Mouse (Mus musculus) forebrain, embryonic 14.5 days (tissue): ENCODE data around the gene Oxgr1. TPM values are rescaled to one million over a fixed set of nuclear protein-coding genes. Genes with fewer than 3 reads are reported as not detected.

ENCODE experiments used
- ATAC-seq: fragments of 200-750 bp; cut with Nextera tagmentation; 2 replicates; pipeline ENCODE4 v1.8.0; 2017; ENCODE audit warnings: mild to moderate bottlenecking, moderate library complexity
- DNase-seq: peaks from one replicate; pipeline ENCODE4 v3.0.0-alpha.2; 2015; ENCODE audit warnings: low spot score
- H3K27ac ChIP-seq: fragments of 300-500 bp; sonication (generic); 2 replicates; pipeline ENCODE4 v1.5.1; 2014; ENCODE audit warnings: low read depth, mild to moderate bottlenecking, control low read depth, low read length, moderate library complexity
- H3K27me3 ChIP-seq: fragments of 300-500 bp; sonication (generic); replicated peaks from 2 replicates; pipeline ENCODE4 v1.6.1; 2014; ENCODE audit warnings: low read length, control low read depth, mixed read lengths; ENCODE audit not compliant: control insufficient read depth, insufficient read depth
- H3K36me3 ChIP-seq: fragments of 300-500 bp; sonication (generic); 2 replicates; pipeline ENCODE4 v1.6.1; 2014; ENCODE audit warnings: low read length, control low read depth; ENCODE audit not compliant: control insufficient read depth, insufficient read depth
- H3K4me1 ChIP-seq: fragments of 300-500 bp; sonication (generic); 2 replicates; pipeline ENCODE4 v1.6.1; 2014; ENCODE audit warnings: antibody characterized with exemption, low read length, control low read depth; ENCODE audit not compliant: control insufficient read depth, insufficient read depth
- H3K4me2 ChIP-seq: fragments of 300-500 bp; sonication (generic); 2 replicates; pipeline ENCODE4 v1.6.1; 2014; ENCODE audit warnings: mild to moderate bottlenecking, control low read depth, low read length
- H3K4me3 ChIP-seq: fragments of 300-500 bp; sonication (generic); 2 replicates; pipeline ENCODE4 v1.5.1; 2014; ENCODE audit warnings: low read depth, low read length, control low read depth
- H3K9ac ChIP-seq: fragments of 300-500 bp; sonication (generic); 2 replicates; pipeline ENCODE4 v1.6.1; 2014; ENCODE audit warnings: mild to moderate bottlenecking, low read length, control low read depth, moderate library complexity
- H3K9me3 ChIP-seq: fragments of 300-500 bp; sonication (generic); replicated peaks from 2 replicates; pipeline ENCODE4 v1.6.1; 2016; ENCODE audit warnings: low read length, control low read depth, mixed read lengths; ENCODE audit not compliant: control insufficient read depth
- WGBS: fragments of 180-500 bp; shearing (Covaris S2); extraction: QIAGEN DNeasy Blood & Tissue Kit; methylation state at CpG from one replicate; pipeline ENCODE4 v1.1.7; 2014; 5-methylcytosine and 5-hydroxymethylcytosine counted together
- polyA plus RNA-seq: library from polyadenylated mRNA; unstranded; fragments of >200 nt; fragmentation: Nextera tagmentation; extraction: Ambion mirVana; gene quantifications from 2 replicates; pipeline ENCODE4 v1.2.1, GENCODE M21; 2014

The Oxgr1 gene
- polyA plus RNA-seq, 1 experiment from 2014 or later = not detected

DNA sequence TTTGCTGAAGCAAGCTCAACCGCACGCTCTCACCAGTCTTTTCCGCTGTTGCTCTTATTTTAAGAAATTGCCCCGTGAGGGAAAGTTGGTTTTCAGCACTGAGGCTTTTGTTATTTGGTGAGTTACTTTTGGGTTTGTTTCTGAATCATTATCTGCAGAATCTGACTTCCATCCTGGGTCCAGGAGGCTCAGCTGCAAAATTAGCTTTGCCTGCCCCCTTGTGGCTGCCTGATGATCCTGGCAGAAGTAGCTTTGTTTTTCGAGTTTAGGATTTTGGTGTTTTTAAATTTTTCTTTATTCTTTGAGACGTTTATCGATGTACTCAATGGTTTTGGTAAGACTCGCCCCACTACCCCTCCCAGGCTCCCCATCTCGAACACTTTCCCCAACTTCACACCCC is 18.9 kb upstream of the Oxgr1 start:
- H3K9ac ChIP-seq = no peak overlapping the region
- peak; percentile 73 for DNase-seq
- H3K9me3 ChIP-seq = 0 out of 2 replicates have a peak, but pooled peaks cover 2% of the 10 kb centered on the region
- H3K27ac ChIP-seq = no peak overlapping the region
- peak; percentile 70 for ATAC-seq
- no peaks in the 10 kb centered on the region for H3K27me3 ChIP-seq
- H3K4me3 ChIP-seq = no peak overlapping the region
- WGBS = 61% methylated on average over 9 of the region's 9 CpGs
- no peak overlapping the region for H3K4me2 ChIP-seq
- no peaks in the 10 kb centered on the region for H3K4me1 ChIP-seq
- no peaks in the 10 kb centered on the region for H3K36me3 ChIP-seq

DNA sequence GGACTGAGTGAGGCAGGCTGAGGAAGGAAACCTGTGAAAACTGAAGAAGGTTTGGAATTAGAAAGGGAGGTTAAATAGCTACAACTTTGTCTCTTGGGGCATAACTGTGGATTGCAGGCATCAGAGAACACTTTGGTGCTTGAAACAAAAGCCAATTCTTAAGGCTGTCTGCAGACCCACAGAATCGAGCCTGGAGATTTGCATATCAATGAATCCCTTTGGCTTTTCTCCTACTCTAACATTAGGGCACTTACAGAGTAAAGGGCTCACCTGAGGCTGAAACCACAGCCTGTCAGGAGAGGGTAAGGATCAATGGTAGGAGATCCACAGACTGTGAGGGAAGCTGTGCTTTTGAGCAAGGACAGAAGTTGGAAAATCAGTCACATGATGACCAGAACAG is 8.8 kb downstream of the Oxgr1 start:
- H3K9me3 ChIP-seq = no peaks in the 10 kb centered on the region
- 0% methylated on average over 1 of the region's 1 CpGs for WGBS

DNA sequence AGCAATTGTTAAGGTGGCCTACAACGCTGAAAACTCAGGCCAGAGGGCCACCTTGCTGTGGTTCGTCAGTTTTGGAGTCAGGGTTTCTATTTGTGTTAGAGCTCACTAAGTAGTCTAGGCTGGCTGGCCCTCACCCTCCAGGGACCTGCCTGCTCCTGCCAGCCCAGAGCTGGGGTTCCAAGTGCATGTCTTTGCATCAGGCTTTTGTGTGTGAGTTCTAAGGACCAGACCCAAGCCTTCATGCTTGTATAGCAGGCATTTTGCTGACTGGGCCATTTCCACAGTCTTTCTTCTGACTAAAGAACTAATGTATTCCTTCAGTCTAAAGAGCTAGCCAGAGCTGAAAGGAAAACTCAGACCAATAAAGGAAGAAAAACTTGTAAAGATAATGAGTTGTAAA is 22.3 kb downstream of the Oxgr1 start:
- ATAC-seq (peak; percentile 58; the same call in 1 of the 2 replicates), DNase-seq (peak; percentile 23)
- Histone ChIP-seq H3K9ac (no peak overlapping the region), H3K4me1 (no peaks in the 10 kb centered on the region), H3K27me3 (no peaks in the 10 kb centered on the region), H3K27ac (no peak overlapping the region), H3K4me2 (no peak overlapping the region), H3K36me3 (no peaks in the 10 kb centered on the region), H3K4me3 (no peak overlapping the region), H3K9me3 (no peaks in the 10 kb centered on the region)
- 63% methylated on average over 2 of the region's 2 CpGs for whole genome bisulfite sequencing

More for the DNA sequence above, 8.8 kb downstream of the Oxgr1 start:
- Histone ChIP-seq H3K4me2 (no peak overlapping the region), H3K4me3 (no peak overlapping the region), H3K9ac (no peak overlapping the region), H3K36me3 (no peaks in the 10 kb centered on the region), H3K27me3 (no peaks in the 10 kb centered on the region), H3K27ac (no peak overlapping the region), H3K4me1 (no peaks in the 10 kb centered on the region)
- ATAC-seq = no peak
- no peak for DNase-seq

DNA sequence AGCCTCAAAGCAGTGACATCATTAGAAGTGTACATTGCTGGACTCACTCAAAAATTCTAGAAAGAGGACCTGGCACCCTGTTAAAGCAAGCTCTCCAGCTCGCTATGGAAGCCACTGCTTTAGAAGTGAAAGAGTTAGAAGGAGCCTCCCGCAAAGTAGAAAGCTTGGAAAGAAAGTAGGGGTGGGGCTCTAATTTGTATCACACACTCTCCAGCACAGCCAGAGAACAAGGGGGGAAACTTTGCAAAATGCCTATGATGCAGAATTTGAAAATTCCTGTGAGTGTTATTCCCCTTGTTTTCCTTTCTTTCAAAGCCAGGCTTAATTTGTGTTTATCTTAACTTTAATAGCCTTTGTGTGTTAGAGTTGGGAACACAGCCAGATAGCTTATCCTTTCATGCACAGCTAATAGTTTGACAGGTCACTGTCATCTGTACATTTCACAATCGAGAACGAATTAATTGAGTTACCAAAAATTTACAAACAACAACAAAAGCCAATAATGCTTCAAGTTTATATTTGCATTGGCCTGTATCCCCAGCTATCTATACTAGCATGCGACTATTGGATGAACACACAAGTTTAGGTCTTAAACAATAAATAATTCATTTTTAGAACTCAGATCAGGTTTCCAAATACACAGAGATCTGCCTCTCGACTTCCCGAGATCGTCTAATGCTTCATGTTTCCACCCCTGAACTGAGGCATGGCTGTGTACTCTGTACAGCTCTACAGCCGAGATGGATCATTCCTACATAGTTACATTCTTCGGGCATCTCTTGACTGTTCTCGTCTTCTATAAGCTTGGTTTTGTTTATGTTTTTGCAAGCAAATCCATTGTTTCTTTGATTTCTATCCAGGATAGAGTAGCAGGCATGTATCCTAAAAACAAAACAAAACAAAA is 32.0 kb downstream of the Oxgr1 start:
- 75% methylated on average over 11 of the region's 11 CpGs for WGBS

DNA sequence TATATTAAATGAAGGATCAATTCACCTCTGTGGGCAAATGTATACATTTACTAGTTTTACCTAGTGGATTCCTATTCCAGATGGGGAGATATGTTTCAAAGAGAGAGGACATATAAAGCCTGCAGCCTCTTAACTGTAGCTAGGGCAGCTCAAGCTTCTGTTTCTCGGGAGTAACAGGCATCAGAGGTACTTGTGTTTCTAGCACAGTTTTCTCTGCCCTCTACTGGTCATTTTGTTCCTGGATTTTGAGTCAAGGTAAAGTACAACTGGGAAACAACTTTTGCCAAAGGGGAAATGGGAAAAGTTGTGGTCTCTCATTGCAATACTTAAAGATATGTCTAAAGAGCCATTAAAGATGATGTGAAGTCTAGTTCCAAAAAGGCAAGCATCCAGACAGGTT is 37.1 kb downstream of the Oxgr1 start:
- no peak for ATAC-seq
- H3K27me3 ChIP-seq = no peaks in the 10 kb centered on the region
- H3K4me1 ChIP-seq = no peaks in the 10 kb centered on the region
- no peaks in the 10 kb centered on the region for H3K36me3 ChIP-seq
- H3K27ac ChIP-seq = no peak overlapping the region
- H3K9me3 ChIP-seq = no peaks in the 10 kb centered on the region
- no peak overlapping the region for H3K4me3 ChIP-seq
- H3K9ac ChIP-seq = no peak overlapping the region
- H3K4me2 ChIP-seq = no peak overlapping the region
- 29% methylated on average over 1 of the region's 1 CpGs for WGBS
- DNase-seq = peak; percentile 67

More for the DNA sequence above, 32.0 kb downstream of the Oxgr1 start:
- Histone ChIP-seq H3K9me3 (no peaks in the 10 kb centered on the region), H3K27me3 (no peaks in the 10 kb centered on the region), H3K36me3 (no peaks in the 10 kb centered on the region), H3K4me3 (no peak overlapping the region), H3K4me2 (no peak overlapping the region), H3K9ac (no peak overlapping the region), H3K4me1 (no peaks in the 10 kb centered on the region), H3K27ac (no peak overlapping the region)
- no peak for ATAC-seq
- DNase-seq = no peak

DNA sequence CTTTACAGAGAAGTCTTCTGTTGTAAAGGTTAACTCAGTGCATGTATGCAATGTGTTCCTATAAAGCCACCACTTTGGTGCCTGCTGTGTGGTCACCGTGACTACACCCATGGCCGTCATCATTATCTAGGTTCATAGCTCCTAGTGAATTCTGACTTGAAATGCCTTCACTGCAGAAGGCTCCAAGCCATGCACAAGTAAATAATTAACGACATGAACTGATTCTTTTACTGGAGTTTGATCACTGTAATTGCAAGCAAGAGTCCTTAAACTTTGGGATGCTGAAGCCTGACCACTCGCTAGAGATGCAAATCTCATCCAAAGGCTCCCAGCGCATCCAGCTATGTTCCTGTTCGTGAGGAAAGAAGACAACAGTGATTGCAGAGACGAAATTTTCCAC is 38.6 kb downstream of the Oxgr1 start:
- no peak overlapping the region for H3K9ac ChIP-seq
- H3K27ac ChIP-seq = no peak overlapping the region
- H3K9me3 ChIP-seq = no peaks in the 10 kb centered on the region
- ATAC-seq (no peak), DNase-seq (no peak)
- 84% methylated on average over 7 of the region's 7 CpGs for WGBS
- no peak overlapping the region for H3K4me2 ChIP-seq
- H3K4me1 ChIP-seq = no peaks in the 10 kb centered on the region
- H3K4me3 ChIP-seq = no peak overlapping the region
- no peaks in the 10 kb centered on the region for H3K36me3 ChIP-seq
- no peaks in the 10 kb centered on the region for H3K27me3 ChIP-seq

DNA sequence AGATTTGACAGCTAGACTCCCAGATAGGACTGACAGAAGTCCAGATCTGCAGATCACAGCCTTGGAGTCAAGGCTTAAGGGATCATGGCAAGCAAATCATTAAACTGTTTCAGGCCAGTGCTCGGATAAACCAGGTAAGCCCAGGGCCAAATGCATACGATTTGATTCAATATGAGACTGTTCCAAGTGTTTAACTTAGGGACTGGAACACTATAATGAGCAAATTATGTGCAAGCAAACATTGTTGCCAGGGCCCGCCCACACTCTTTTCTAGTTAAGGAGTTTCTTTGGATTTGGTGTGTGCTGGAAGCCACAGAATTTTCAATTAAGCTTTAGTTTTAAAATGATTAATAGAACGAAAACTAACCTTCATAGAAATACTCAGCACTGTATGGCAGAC is 39.6 kb downstream of the Oxgr1 start:
- no peaks in the 10 kb centered on the region for H3K27me3 ChIP-seq
- H3K4me2 ChIP-seq = no peak overlapping the region
- no peaks in the 10 kb centered on the region for H3K4me1 ChIP-seq
- H3K9me3 ChIP-seq = no peaks in the 10 kb centered on the region
- no peak overlapping the region for H3K9ac ChIP-seq
- H3K36me3 ChIP-seq = no peaks in the 10 kb centered on the region
- ATAC-seq = no peak
- no peak overlapping the region for H3K27ac ChIP-seq
- 72% methylated on average over 4 of the region's 4 CpGs for WGBS
- H3K4me3 ChIP-seq = no peak overlapping the region
- DNase-seq = no peak

DNA sequence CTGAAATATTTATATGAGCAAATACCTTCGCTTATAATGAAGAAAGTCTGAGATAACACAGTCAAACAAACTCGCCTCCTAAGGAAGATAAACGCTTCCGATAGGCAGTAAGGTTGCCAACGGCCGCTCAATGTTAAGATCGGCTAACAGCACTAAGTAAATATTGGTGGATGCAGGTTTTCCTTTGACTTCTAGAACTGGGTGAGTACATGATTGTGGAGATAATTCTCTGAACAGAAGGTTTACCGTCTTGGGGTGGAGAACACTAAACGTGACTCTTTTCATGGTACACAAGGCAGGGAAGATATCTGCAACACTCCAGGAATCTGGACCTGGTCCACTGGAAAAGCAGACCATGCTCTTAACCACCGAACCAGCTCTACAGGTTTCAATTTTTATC is 52.6 kb downstream of the Oxgr1 start:
- H3K27ac ChIP-seq = no peak overlapping the region
- H3K9me3 ChIP-seq = no peaks in the 10 kb centered on the region
- 94% methylated on average over 10 of the region's 10 CpGs for WGBS
- H3K27me3 ChIP-seq = no peaks in the 10 kb centered on the region
- no peak overlapping the region for H3K4me2 ChIP-seq
- DNase-seq = no peak
- H3K36me3 ChIP-seq = no peaks in the 10 kb centered on the region
- no peak overlapping the region for H3K4me3 ChIP-seq
- ATAC-seq = no peak
- H3K4me1 ChIP-seq = no peaks in the 10 kb centered on the region
- no peak overlapping the region for H3K9ac ChIP-seq

DNA sequence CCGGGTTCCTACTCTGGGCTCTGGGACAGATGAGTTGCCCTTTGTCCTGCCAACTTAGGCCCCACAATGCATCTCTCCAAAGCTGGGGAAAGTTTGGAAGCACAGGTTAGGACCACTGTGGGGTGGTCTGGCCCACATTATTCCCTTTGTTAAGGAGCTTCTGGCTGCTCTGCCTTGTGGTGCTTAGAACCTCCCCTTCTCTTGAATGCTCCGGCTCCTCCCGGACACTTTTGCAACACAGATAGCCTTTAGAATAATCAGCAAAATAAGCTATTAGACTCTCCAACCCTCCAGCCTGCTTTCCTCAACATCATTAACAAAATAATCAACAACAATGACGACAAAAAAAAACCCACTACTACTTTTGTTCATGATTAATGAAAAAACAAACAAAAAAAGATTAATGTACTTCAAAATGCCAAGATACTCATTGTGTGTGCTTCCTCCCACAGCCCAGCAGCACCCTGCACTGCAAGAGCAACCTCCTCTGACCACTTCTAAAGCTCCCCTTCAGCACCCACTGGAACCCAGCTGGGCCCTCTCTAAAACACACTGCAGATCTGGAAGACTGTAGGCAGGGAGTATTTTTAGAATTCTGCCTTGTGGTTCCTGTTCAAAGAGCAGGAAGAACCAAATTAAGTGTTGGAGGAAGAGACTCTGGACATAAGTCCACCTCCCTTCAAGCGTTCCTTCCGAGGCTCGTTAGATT is 53.1 kb downstream of the Oxgr1 start:
- no peak overlapping the region for H3K9ac ChIP-seq
- no peaks in the 10 kb centered on the region for H3K27me3 ChIP-seq
- DNase-seq = no peak
- no peaks in the 10 kb centered on the region for H3K9me3 ChIP-seq
- no peak overlapping the region for H3K4me3 ChIP-seq
- H3K4me2 ChIP-seq = no peak overlapping the region
- H3K27ac ChIP-seq = no peak overlapping the region
- H3K36me3 ChIP-seq = no peaks in the 10 kb centered on the region
- ATAC-seq = no peak
- H3K4me1 ChIP-seq = no peaks in the 10 kb centered on the region
- 81% methylated on average over 7 of the region's 7 CpGs for WGBS
